Mouse (Mus musculus) liver, embryonic 13.5 days (tissue): Measurements from ENCODE around the gene Samd7. TPM values are rescaled to one million over a fixed set of nuclear protein-coding genes. Genes with fewer than 3 reads are reported as not detected.

Experiments used
- ATAC-seq: fragments of 200-750 bp; cut with Nextera tagmentation; 2 replicates; pipeline ENCODE4 v1.8.0; 2017; ENCODE audit warnings: low read depth, mild to moderate bottlenecking, moderate number of reproducible peaks, moderate library complexity
- DNase-seq: peaks from one replicate; pipeline ENCODE4 v3.0.0; 2022
- H3K27ac ChIP-seq: fragments of 300-500 bp; sonication (generic); 2 replicates; pipeline ENCODE4 v1.5.1; 2015; ENCODE audit warnings: moderate library complexity, mild to moderate bottlenecking, inconsistent platforms
- H3K27me3 ChIP-seq: fragments of 300-500 bp; sonication (generic); 2 replicates; pipeline ENCODE4 v1.6.1; 2015; ENCODE audit warnings: mild to moderate bottlenecking, inconsistent platforms
- H3K36me3 ChIP-seq: fragments of 300-500 bp; sonication (generic); 2 replicates; pipeline ENCODE4 v1.6.1; 2015; ENCODE audit warnings: mild to moderate bottlenecking, inconsistent platforms
- H3K4me1 ChIP-seq: fragments of 300-500 bp; sonication (generic); replicated peaks from 2 replicates; pipeline ENCODE4 v1.6.1; 2015; ENCODE audit warnings: inconsistent platforms
- H3K4me2 ChIP-seq: fragments of 300-500 bp; sonication (generic); 2 replicates; pipeline ENCODE4 v1.6.1; 2015; ENCODE audit warnings: inconsistent platforms, mild to moderate bottlenecking, moderate library complexity
- H3K4me3 ChIP-seq: fragments of 300-500 bp; sonication (generic); replicated peaks from 2 replicates; pipeline ENCODE4 v1.5.1; 2015; ENCODE audit warnings: mild to moderate bottlenecking, inconsistent platforms
- H3K9ac ChIP-seq: fragments of 300-500 bp; sonication (generic); 2 replicates; pipeline ENCODE4 v1.6.1; 2015; ENCODE audit warnings: mild to moderate bottlenecking, inconsistent platforms
- H3K9me3 ChIP-seq: fragments of 300-500 bp; sonication (generic); replicated peaks from 2 replicates; pipeline ENCODE4 v1.6.1; 2016; ENCODE audit warnings: inconsistent platforms
- WGBS: fragments of 180-500 bp; shearing (Covaris S2); methylation state at CpG from one replicate; pipeline ENCODE4 v1.1.7; 2015; ENCODE audit not compliant: insufficient replicate concordance; 5-methylcytosine and 5-hydroxymethylcytosine counted together
- polyA plus RNA-seq: library from polyadenylated mRNA; unstranded; fragments of >200 nt; fragmentation: Nextera tagmentation; extraction: Ambion mirVana; gene quantifications from 2 replicates; pipeline ENCODE4 v1.2.1, GENCODE M21; 2015

The Samd7 gene
- polyA plus RNA-seq, 1 experiment from 2014 or later, result 0.09 TPM

GRCm38 (mm10) chr3:30765311-30766027 is 19.4 kb downstream of the Samd7 start:
- H3K4me2 ChIP-seq, result peak overlapping the region; percentile 68
- ATAC-seq, result peak; percentile 97
- peak overlapping the region; percentile 96 for H3K27ac ChIP-seq
- DNase-seq, result peak; percentile 92
- no peaks in the 10 kb centered on the region for H3K9me3 ChIP-seq
- peak overlapping the region; percentile 53 for H3K4me3 ChIP-seq
- H3K27me3 ChIP-seq, result no peaks in the 10 kb centered on the region
- 8% methylated on average over 10 of the region's 10 CpGs for WGBS
- peaks cover 44% of the 10 kb centered on the region for H3K4me1 ChIP-seq
- H3K9ac ChIP-seq, result peak overlapping the region; percentile 67
- no peaks in the 10 kb centered on the region for H3K36me3 ChIP-seq

DNA sequence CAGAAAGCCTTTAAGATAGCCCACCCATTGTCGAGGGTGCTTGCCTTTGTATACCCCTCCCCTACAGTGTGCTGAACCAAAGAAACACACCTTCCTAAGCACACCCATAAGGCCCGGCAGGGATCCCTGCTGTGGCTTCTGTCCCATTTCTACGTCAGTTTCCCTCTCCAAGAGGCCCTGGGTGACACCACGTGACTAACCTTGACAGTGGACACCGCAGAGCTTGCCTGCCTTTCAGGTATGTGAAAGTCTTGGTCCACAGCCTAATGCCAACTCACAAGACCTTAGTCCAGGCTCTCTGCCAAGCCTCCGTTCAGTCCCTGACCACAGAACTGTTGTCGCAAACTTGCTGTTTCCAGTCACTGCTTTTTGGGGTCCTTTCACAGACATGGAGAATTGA is 20.1 kb downstream of the Samd7 start:
- Histone ChIP-seq H3K4me3 (peak overlapping the region; percentile 26), H3K9ac (peak overlapping the region; percentile 67), H3K36me3 (no peaks in the 10 kb centered on the region), H3K4me2 (peak overlapping the region; percentile 68), H3K9me3 (no peaks in the 10 kb centered on the region), H3K27me3 (no peaks in the 10 kb centered on the region), H3K4me1 (peaks cover 44% of the 10 kb centered on the region), H3K27ac (peak overlapping the region; percentile 96)
- peak; percentile 76 for ATAC-seq
- WGBS, result 24% methylated on average over 7 of the region's 7 CpGs
- peak; percentile 63 for DNase-seq

DNA sequence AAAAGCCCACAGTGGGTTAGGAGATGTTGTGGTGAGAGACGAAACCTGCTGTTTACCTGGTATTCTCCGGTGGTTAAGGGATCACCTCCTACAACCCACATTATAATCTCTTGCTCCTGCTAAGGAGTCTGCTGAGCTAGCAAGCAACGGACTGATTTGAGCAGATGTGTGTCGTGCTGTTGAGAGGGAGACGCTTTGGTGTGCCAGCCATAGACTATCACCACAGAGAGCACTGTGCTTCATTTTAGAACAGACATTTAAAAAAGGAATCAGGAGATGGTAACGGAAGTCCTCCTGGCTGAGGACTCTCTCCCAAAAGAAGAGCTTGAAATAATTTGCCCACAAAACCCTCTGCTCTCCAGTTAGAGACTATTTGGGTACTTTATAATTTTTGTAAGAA is 21.2 kb downstream of the Samd7 start:
- Histone ChIP-seq H3K27me3 (no peaks in the 10 kb centered on the region), H3K36me3 (no peaks in the 10 kb centered on the region), H3K9me3 (no peaks in the 10 kb centered on the region), H3K4me1 (peaks cover 47% of the 10 kb centered on the region), H3K9ac (peak overlapping the region; percentile 19; the same call in 1 of the 2 replicates), H3K4me2 (0 out of 2 replicates have a peak overlapping the region, but pooled peaks have one; percentile 19), H3K4me3 (no peak overlapping the region), H3K27ac (peak overlapping the region; percentile 65)
- no peak for DNase-seq
- ATAC-seq, result no peak
- WGBS, result 65% methylated on average over 6 of the region's 6 CpGs

- H3K9me3 ChIP-seq, result no peaks in the 10 kb centered on the region
- WGBS, result 61% methylated on average over 10 of the region's 10 CpGs
- ATAC-seq (no peak), DNase-seq (no peak)
- H3K27me3 ChIP-seq, result no peaks in the 10 kb centered on the region
- no peaks in the 10 kb centered on the region for H3K36me3 ChIP-seq
- H3K4me1 ChIP-seq, result peaks cover 37% of the 10 kb centered on the region
- no peak overlapping the region for H3K27ac ChIP-seq
- H3K4me2 ChIP-seq, result no peak overlapping the region
- no peak overlapping the region for H3K9ac ChIP-seq
- H3K4me3 ChIP-seq, result no peak overlapping the region
Measured at GRCm38 (mm10) chr3:30769755-30770515, 23.8 kb downstream of the Samd7 start.

DNA sequence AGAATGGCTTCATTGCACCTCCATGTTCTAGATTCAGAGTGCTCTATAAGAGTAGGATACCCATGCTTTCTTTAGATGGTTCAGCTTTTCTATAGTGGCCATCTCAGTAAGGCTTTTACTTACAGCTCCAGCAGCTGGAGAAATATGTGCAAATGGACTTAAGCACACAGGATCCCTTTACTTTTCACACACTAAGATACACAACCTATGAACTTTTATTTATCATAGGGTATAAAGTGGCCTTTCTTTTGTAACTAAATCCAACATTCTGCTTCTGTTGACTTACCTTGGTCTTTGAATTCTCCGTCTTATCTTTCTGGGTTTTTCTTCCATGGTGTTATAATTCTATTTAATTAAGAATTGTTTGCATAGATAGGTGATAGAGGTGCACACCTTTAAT is 25.5 kb downstream of the Samd7 start:
- no peak overlapping the region for H3K4me2 ChIP-seq
- H3K4me3 ChIP-seq, result no peak overlapping the region
- no peak for DNase-seq
- no peak overlapping the region for H3K9ac ChIP-seq
- no peaks in the 10 kb centered on the region for H3K36me3 ChIP-seq
- no peak for ATAC-seq
- H3K4me1 ChIP-seq, result peaks cover 30% of the 10 kb centered on the region
- no peak overlapping the region for H3K27ac ChIP-seq
- H3K27me3 ChIP-seq, result no peaks in the 10 kb centered on the region
- 79% methylated on average over 1 of the region's 1 CpGs for WGBS
- H3K9me3 ChIP-seq, result no peaks in the 10 kb centered on the region

DNA sequence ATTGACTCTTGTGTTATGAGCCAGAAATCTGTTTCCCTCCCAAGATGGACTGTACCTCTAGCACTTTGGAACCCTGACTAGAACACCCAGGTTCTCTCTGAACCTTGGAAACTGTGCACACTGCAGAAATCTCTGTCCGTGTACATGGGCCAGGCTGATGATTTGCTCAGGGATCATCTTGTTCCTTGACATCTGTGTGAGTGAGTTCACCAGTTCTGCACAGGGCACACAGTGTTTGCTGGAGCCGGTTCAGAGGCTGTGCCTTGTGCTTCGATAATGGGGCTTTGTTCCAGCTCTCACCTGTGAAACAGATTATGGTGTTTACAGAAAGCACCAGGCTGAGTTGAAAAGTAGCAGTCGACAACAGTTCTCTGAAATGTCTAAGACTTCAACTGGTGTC is 26.5 kb downstream of the Samd7 start:
- no peak overlapping the region for H3K9ac ChIP-seq
- H3K4me3 ChIP-seq, result no peak overlapping the region
- WGBS, result 56% methylated on average over 4 of the region's 4 CpGs
- H3K27ac ChIP-seq, result no peak overlapping the region
- H3K27me3 ChIP-seq, result no peaks in the 10 kb centered on the region
- no peak overlapping the region for H3K4me2 ChIP-seq
- peaks cover 27% of the 10 kb centered on the region for H3K4me1 ChIP-seq
- no peak for ATAC-seq
- no peaks in the 10 kb centered on the region for H3K9me3 ChIP-seq
- no peak for DNase-seq
- no peaks in the 10 kb centered on the region for H3K36me3 ChIP-seq

GRCm38 (mm10) chr3:30774677-30775076 is 28.6 kb downstream of the Samd7 start:
- H3K9ac ChIP-seq, result no peak overlapping the region
- WGBS, result 81% methylated on average over 5 of the region's 5 CpGs
- H3K9me3 ChIP-seq, result no peaks in the 10 kb centered on the region
- ATAC-seq, result no peak
- no peak for DNase-seq
- peaks cover 30% of the 10 kb centered on the region for H3K4me1 ChIP-seq
- H3K36me3 ChIP-seq, result no peaks in the 10 kb centered on the region
- H3K4me2 ChIP-seq, result no peak overlapping the region
- no peak overlapping the region for H3K4me3 ChIP-seq
- H3K27me3 ChIP-seq, result no peaks in the 10 kb centered on the region
- no peak overlapping the region for H3K27ac ChIP-seq

- peak; percentile 94 for ATAC-seq
- H3K27ac ChIP-seq, result no peak overlapping the region
- whole genome bisulfite sequencing, result 42% methylated on average over 5 of the region's 5 CpGs
Measured at GRCm38 (mm10) chr3:30777984-30778383, 31.9 kb downstream of the Samd7 start.

GRCm38 (mm10) chr3:30788531-30788930 is 42.4 kb downstream of the Samd7 start:
- H3K27me3 ChIP-seq, result 0 out of 2 replicates have a peak, but pooled peaks cover 5% of the 10 kb centered on the region
- no peak for ATAC-seq
- no peak overlapping the region for H3K27ac ChIP-seq
- H3K4me1 ChIP-seq, result no peaks in the 10 kb centered on the region; the same call in 1 of the 2 replicates
- 28% methylated on average over 5 of the region's 5 CpGs for WGBS
- no peaks in the 10 kb centered on the region for H3K36me3 ChIP-seq
- no peak overlapping the region for H3K4me2 ChIP-seq
- H3K9me3 ChIP-seq, result no peaks in the 10 kb centered on the region
- DNase-seq, result no peak
- no peak overlapping the region for H3K4me3 ChIP-seq
- no peak overlapping the region for H3K9ac ChIP-seq

More at GRCm38 (mm10) chr3:30777984-30778383, 31.9 kb downstream of the Samd7 start:
- no peak for DNase-seq
- Histone ChIP-seq H3K27me3 (0 out of 2 replicates have a peak, but pooled peaks cover 5% of the 10 kb centered on the region), H3K4me3 (no peak overlapping the region), H3K36me3 (no peaks in the 10 kb centered on the region), H3K4me1 (peaks cover 32% of the 10 kb centered on the region), H3K9ac (no peak overlapping the region), H3K4me2 (no peak overlapping the region), H3K9me3 (no peaks in the 10 kb centered on the region)

- under 1% methylated on average over 62 of the region's 62 CpGs for WGBS
- ATAC-seq, result peak; percentile 89
- H3K4me1 ChIP-seq, result peaks cover 18% of the 10 kb centered on the region
Measured at GRCm38 (mm10) chr3:30792737-30793402, 46.8 kb downstream of the Samd7 start, which contains the start of gene Sec62. Sec62 (plus strand) TSS chr3:30792875.

More at GRCm38 (mm10) chr3:30792737-30793402, 46.8 kb downstream of the Samd7 start, which contains the start of gene Sec62:
- peak within 1 kb of the TSS; percentile 91 for H3K27ac ChIP-seq
- peak; percentile 87 for DNase-seq
- H3K27me3 ChIP-seq, result 0 out of 2 replicates have a peak, but pooled peaks cover 5% of the 10 kb centered on the region
- peak within 1 kb of the TSS; percentile 85 for H3K4me3 ChIP-seq
- no peaks in the 10 kb centered on the region for H3K9me3 ChIP-seq
- peaks cover 5% of the 10 kb centered on the region for H3K36me3 ChIP-seq
- H3K4me2 ChIP-seq, result peak within 1 kb of the TSS; percentile 77
- peak within 1 kb of the TSS; percentile 97 for H3K9ac ChIP-seq
